10 mouse cellular contexts compared by ENCODE assay signal in genomic region chr13:53248586-53249401, GRCm38 (mm10). TPM values are rescaled to one million over a fixed set of nuclear protein-coding genes. Genes with fewer than 3 reads are reported as not detected.
DNase-seq lines count a peak whose midpoint lies in the region; ATAC-seq and TF ChIP-seq lines count a peak whose summit lies in the region.
"Had no signal": no experiment of that assay in that cellular context is flagged by ENCODE, and none has a peak within 500 bp of the region (broad histone marks: within the 10 kb centered on the region; RNA-seq: fewer than 3 reads in every experiment).

No protein-coding gene starts in this region.

- TF ChIP-seq POLR2A in kidney, adult 2 months (IDR thresholded peaks at IDR 0.05; ENCODE audit: low read depth, low read length), result no peak
- no peak for TF ChIP-seq POLR2A in limb, embryonic 14.5 days (IDR thresholded peaks at IDR 0.05; ENCODE audit: borderline replicate concordance, extremely low read depth, insufficient read depth, insufficient read length)

- no peaks in the 10 kb centered on the region for H3K27me3 ChIP-seq in forebrain, embryonic 16.5 days (replicated peaks; ENCODE audit: control insufficient read depth, insufficient read depth, low read length)
- H3K27me3 ChIP-seq in forebrain, embryonic 14.5 days (replicated peaks; ENCODE audit: control insufficient read depth, insufficient read depth, low read length), result no peaks in the 10 kb centered on the region
- H3K27me3 ChIP-seq in kidney, embryonic 15.5 days, result no peaks in the 10 kb centered on the region
- H3K27me3 ChIP-seq in kidney, adult 2 months (replicated peaks; ENCODE audit: control insufficient read depth, insufficient read depth, low read length), result no peaks in the 10 kb centered on the region
- H3K27me3 ChIP-seq in limb, embryonic 14.5 days (ENCODE audit: control insufficient read depth, insufficient read depth, low read length), result no peaks in the 10 kb centered on the region
- H3K27me3 ChIP-seq: liver, embryonic 12.5 days had no signal

- no peak for TF ChIP-seq CTCF in kidney, adult 2 months (conservative IDR thresholded peaks at IDR 0.05; ENCODE audit: insufficient read depth, insufficient read length, low read depth, low read length)

- H3K9ac ChIP-seq in forebrain, embryonic 16.5 days (replicated peaks; ENCODE audit: low read depth, low read length), result no peak overlapping the region
- no peak overlapping the region for H3K9ac ChIP-seq in forebrain, embryonic 14.5 days (ENCODE audit: low read length)
- no peak overlapping the region for H3K9ac ChIP-seq in kidney, embryonic 15.5 days
- no peak overlapping the region for H3K9ac ChIP-seq in limb, embryonic 14.5 days (ENCODE audit: low read depth, low read length, severe bottlenecking)
- H3K9ac ChIP-seq: liver, embryonic 12.5 days had no signal

- no peak overlapping the region for H3K4me2 ChIP-seq in forebrain, embryonic 16.5 days (ENCODE audit: low read length)
- H3K4me2 ChIP-seq in forebrain, embryonic 14.5 days (ENCODE audit: low read length), result no peak overlapping the region
- H3K4me2 ChIP-seq in kidney, embryonic 15.5 days, result peak overlapping the region; percentile 44
- no peak overlapping the region for H3K4me2 ChIP-seq in limb, embryonic 14.5 days (replicated peaks; ENCODE audit: low read depth, low read length, severe bottlenecking)
- H3K4me2 ChIP-seq: liver, embryonic 12.5 days had no signal

- peaks cover 3% of the 10 kb centered on the region for H3K4me1 ChIP-seq in forebrain, embryonic 16.5 days (replicated peaks; ENCODE audit: control insufficient read depth, insufficient read depth, low read length)
- H3K4me1 ChIP-seq in forebrain, embryonic 14.5 days (ENCODE audit: control insufficient read depth, insufficient read depth, low read length), result 0 out of 2 replicates have a peak, but pooled peaks cover 2% of the 10 kb centered on the region
- peaks cover 61% of the 10 kb centered on the region for H3K4me1 ChIP-seq in kidney, embryonic 15.5 days
- H3K4me1 ChIP-seq in kidney, adult 2 months (ENCODE audit: control insufficient read depth, insufficient read depth, low read length), result no peaks in the 10 kb centered on the region
- H3K4me1 ChIP-seq in limb, embryonic 14.5 days (ENCODE audit: control insufficient read depth, insufficient read depth, low read length), result peaks cover 46% of the 10 kb centered on the region
- H3K4me1 ChIP-seq: liver, embryonic 12.5 days had no signal

- whole genome bisulfite sequencing in forebrain, embryonic 16.5 days, result 77% methylated on average over 24 of the region's 24 CpGs
- WGBS in forebrain, embryonic 14.5 days, result 81% methylated on average over 24 of the region's 24 CpGs
- WGBS in kidney, embryonic 15.5 days, result 59% methylated on average over 24 of the region's 24 CpGs
- 84% methylated on average over 24 of the region's 24 CpGs for WGBS in kidney, adult 2 months
- 55% methylated on average over 24 of the region's 24 CpGs for whole genome bisulfite sequencing in limb, embryonic 14.5 days

- no peak for DNase-seq in forebrain, embryonic 14.5 days (ENCODE audit: low spot score)
- no peak for DNase-seq in kidney, adult 2 months
- peak; percentile 45 for DNase-seq in brain, adult 2 months (ENCODE audit: low read depth, low spot score)
- DNase-seq in limb, embryonic 14.5 days (ENCODE audit: low spot score), result no peak
- DNase-seq in right cerebral cortex, postnatal 25 days, result no peak
- DNase-seq in thymus, postnatal 36 days, result no peak
- DNase-seq: cerebellum, postnatal 36 days had no signal

- 0 out of 2 replicates have a peak, but pooled peaks have one; percentile 31 for ATAC-seq in forebrain, embryonic 16.5 days
- no peak; the same call in 1 of the 2 replicates for ATAC-seq in forebrain, embryonic 14.5 days
- peak; percentile 52; the same call in 1 of the 2 replicates for ATAC-seq in kidney, embryonic 15.5 days (replicated peaks; ENCODE audit: low FRiP score)
- ATAC-seq in limb, embryonic 14.5 days (ENCODE audit: low FRiP score, low read depth), result peak; percentile 42; the same call in 1 of the 2 replicates
- ATAC-seq: liver, embryonic 12.5 days had no signal

- H3K4me3 ChIP-seq in forebrain, embryonic 16.5 days (replicated peaks; ENCODE audit: low read length), result no peak overlapping the region
- no peak overlapping the region for H3K4me3 ChIP-seq in forebrain, embryonic 14.5 days (ENCODE audit: low read depth, low read length)
- H3K4me3 ChIP-seq in kidney, embryonic 15.5 days (replicated peaks), result peak overlapping the region; percentile 8; the same call in 1 of the 2 replicates
- no peak overlapping the region for H3K4me3 ChIP-seq in kidney, adult 2 months (ENCODE audit: insufficient read depth, low read depth, low read length)
- H3K4me3 ChIP-seq in limb, embryonic 14.5 days (replicated peaks; ENCODE audit: low read length), result no peak overlapping the region
- H3K4me3 ChIP-seq: liver, embryonic 12.5 days had no signal

- H3K9me3 ChIP-seq in forebrain, embryonic 16.5 days (ENCODE audit: control insufficient read depth, low read length), result no peaks in the 10 kb centered on the region
- H3K9me3 ChIP-seq in forebrain, embryonic 14.5 days (replicated peaks; ENCODE audit: control insufficient read depth, low read length), result no peaks in the 10 kb centered on the region
- H3K9me3 ChIP-seq in kidney, embryonic 15.5 days (replicated peaks), result no peaks in the 10 kb centered on the region
- H3K9me3 ChIP-seq in limb, embryonic 14.5 days (ENCODE audit: control insufficient read depth, low read length), result no peaks in the 10 kb centered on the region
- H3K9me3 ChIP-seq: liver, embryonic 12.5 days had no signal

- H3K27ac ChIP-seq in forebrain, embryonic 16.5 days (ENCODE audit: low read length), result no peak overlapping the region
- H3K27ac ChIP-seq in forebrain, embryonic 14.5 days (ENCODE audit: low read depth, low read length), result no peak overlapping the region
- H3K27ac ChIP-seq in kidney, embryonic 15.5 days, result peak overlapping the region; percentile 56
- H3K27ac ChIP-seq in kidney, adult 2 months (ENCODE audit: insufficient read depth, low read depth, low read length), result no peak overlapping the region
- no peak overlapping the region for H3K27ac ChIP-seq in limb, embryonic 14.5 days (replicated peaks; ENCODE audit: low read depth, low read length)
- H3K27ac ChIP-seq: liver, embryonic 12.5 days had no signal

- H3K36me3 ChIP-seq in forebrain, embryonic 16.5 days (ENCODE audit: control insufficient read depth, insufficient read depth), result no peaks in the 10 kb centered on the region
- H3K36me3 ChIP-seq in forebrain, embryonic 14.5 days (ENCODE audit: control insufficient read depth, insufficient read depth, low read length), result no peaks in the 10 kb centered on the region
- H3K36me3 ChIP-seq in kidney, embryonic 15.5 days, result no peaks in the 10 kb centered on the region
- H3K36me3 ChIP-seq in kidney, adult 2 months (ENCODE audit: control insufficient read depth, insufficient read depth, low read length), result no peaks in the 10 kb centered on the region
- H3K36me3 ChIP-seq in limb, embryonic 14.5 days (ENCODE audit: control insufficient read depth, insufficient read depth, low read length), result no peaks in the 10 kb centered on the region
- H3K36me3 ChIP-seq: liver, embryonic 12.5 days had no signal

RNA-seq across cellular contexts. Expression of gene Ror2, which starts 37.1 kb away (rescaled TPM):
- polyA plus RNA-seq in forebrain, embryonic 16.5 days (2015; fragmentation: Nextera tagmentation; extraction: Ambion mirVana), result 3.0 and 3.6 TPM in 2 replicates
- polyA plus RNA-seq in forebrain, embryonic 14.5 days (2014; fragmentation: Nextera tagmentation; extraction: Ambion mirVana), result 2.2 and 2.6 TPM in 2 replicates
- polyA plus RNA-seq in kidney, embryonic 15.5 days (2015; fragmentation: Nextera tagmentation; extraction: Ambion mirVana), result 9.6 and 11.2 TPM in 2 replicates
- 3.7 and 6.0 TPM in 2 replicates for polyA plus RNA-seq in kidney, adult 2 months (2012; rRNA removed)
- polyA plus RNA-seq in limb, embryonic 14.5 days (2012; rRNA removed), result 33.0 and 48.1 TPM in 2 replicates
- 19.0 and 22.5 TPM in 2 replicates for polyA plus RNA-seq in limb, embryonic 14.5 days (2014; fragmentation: Nextera tagmentation; extraction: Ambion mirVana)
